In the genomic region with DNA sequence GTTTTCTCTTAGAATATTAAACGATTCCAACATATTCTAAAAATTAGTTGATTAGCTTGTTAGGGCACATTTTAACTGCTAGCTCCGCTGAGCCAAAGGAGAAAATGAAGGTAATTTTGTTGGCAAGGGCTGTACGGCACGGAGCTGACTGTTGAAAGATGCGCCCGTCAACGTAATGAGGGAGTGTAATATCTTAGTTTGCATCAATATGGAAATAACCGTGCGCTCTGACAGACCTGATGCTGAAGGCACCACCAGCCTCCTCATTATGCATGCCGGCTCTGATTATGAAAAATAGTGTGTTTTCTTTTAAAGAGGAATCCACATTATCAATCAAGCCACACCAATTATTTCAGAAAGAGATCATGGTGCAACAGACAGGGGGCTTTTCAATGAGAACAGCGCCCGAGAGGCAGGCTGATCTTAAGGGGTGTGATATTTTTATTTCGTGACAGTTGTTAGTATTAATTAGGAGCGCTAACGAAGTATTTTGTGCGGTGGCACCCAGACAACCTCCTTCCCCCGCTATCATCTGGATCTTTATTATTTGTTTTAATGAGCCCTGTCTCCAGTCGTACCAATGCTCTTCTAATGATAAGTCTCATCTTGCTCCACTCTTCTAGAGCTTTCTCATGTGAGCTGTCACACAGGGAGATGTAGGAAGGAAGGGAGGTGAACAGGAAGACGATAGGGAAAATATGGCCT, we compare ENCODE assay signal across 25 mouse cellular contexts.
DNase-seq lines count a peak whose midpoint lies in the region; ATAC-seq and TF ChIP-seq lines count a peak whose summit lies in the region.
"Had no signal": no experiment of that assay in that cellular context is flagged by ENCODE, and none has a peak within 500 bp of the region (broad histone marks: within the 10 kb centered on the region; RNA-seq: fewer than 3 reads in every experiment).

No protein-coding gene starts in this region.

- no peaks in the 10 kb centered on the region for H3K36me3 ChIP-seq in hindbrain, postnatal 0 days (ENCODE audit: insufficient read depth, low read length)
- no peaks in the 10 kb centered on the region for H3K36me3 ChIP-seq in hindbrain, embryonic 11.5 days (ENCODE audit: control insufficient read depth, insufficient read depth, low read length)
- H3K36me3 ChIP-seq in forebrain, embryonic 14.5 days (ENCODE audit: control insufficient read depth, insufficient read depth, low read length): no peaks in the 10 kb centered on the region
- no peaks in the 10 kb centered on the region for H3K36me3 ChIP-seq in midbrain, embryonic 16.5 days (ENCODE audit: control insufficient read depth, insufficient read depth, low read length)
- H3K36me3 ChIP-seq in intestine, postnatal 0 days (ENCODE audit: control insufficient read depth, insufficient read depth): no peaks in the 10 kb centered on the region
- H3K36me3 ChIP-seq: heart, embryonic 10.5 days; limb, embryonic 12.5 days; neural tube, embryonic 13.5 days had no signal

- H3K4me3 ChIP-seq in hindbrain, postnatal 0 days (ENCODE audit: low read length): no peak overlapping the region
- no peak overlapping the region for H3K4me3 ChIP-seq in hindbrain, embryonic 11.5 days (ENCODE audit: low read depth, low read length)
- H3K4me3 ChIP-seq in forebrain, embryonic 14.5 days (ENCODE audit: low read depth, low read length): no peak overlapping the region
- no peak overlapping the region for H3K4me3 ChIP-seq in midbrain, embryonic 16.5 days (ENCODE audit: low read depth, low read length)
- H3K4me3 ChIP-seq in intestine, postnatal 0 days (ENCODE audit: low read depth, low read length): no peak overlapping the region
- H3K4me3 ChIP-seq: erythroblast, embryonic 14.5 days; heart, embryonic 10.5 days; left cerebral cortex, adult 2 months; limb, embryonic 12.5 days; neural tube, embryonic 13.5 days had no signal

- H3K27ac ChIP-seq in hindbrain, postnatal 0 days: no peak overlapping the region
- H3K27ac ChIP-seq in hindbrain, embryonic 11.5 days (ENCODE audit: low read depth, low read length): no peak overlapping the region
- H3K27ac ChIP-seq in forebrain, embryonic 14.5 days (ENCODE audit: low read depth, low read length): peak overlapping the region; percentile 24; the same call in 1 of the 2 replicates
- no peak overlapping the region for H3K27ac ChIP-seq in midbrain, embryonic 16.5 days (ENCODE audit: low read length)
- H3K27ac ChIP-seq in intestine, postnatal 0 days (ENCODE audit: low read depth, low read length): no peak overlapping the region
- H3K27ac ChIP-seq: heart, embryonic 10.5 days; left cerebral cortex, adult 2 months; limb, embryonic 12.5 days; neural tube, embryonic 13.5 days had no signal

- peak; percentile 25 for DNase-seq in hindbrain, postnatal 0 days (ENCODE audit: low spot score)
- DNase-seq in hindbrain, embryonic 11.5 days (ENCODE audit: low spot score): no peak
- peak; percentile 87 for DNase-seq in brain, embryonic 14.5 days (ENCODE audit: low read depth)
- DNase-seq in forebrain, embryonic 14.5 days (ENCODE audit: low spot score): peak; percentile 79
- DNase-seq: adrenal gland, postnatal 25 days; B cell, adult 2 months; cerebellum, adult 18-20 months; cerebellum, postnatal 14 days; gastrocnemius, postnatal 14 days; heart, adult 11 months; heart, postnatal 36 days; kidney, adult 9 months; kidney, postnatal 14 days; lung, postnatal 36 days; right cerebral cortex, postnatal 14 days; thymus, postnatal 4 days had no signal

- ATAC-seq in hindbrain, postnatal 0 days: no peak
- ATAC-seq in hindbrain, embryonic 11.5 days (ENCODE audit: low FRiP score): no peak
- ATAC-seq in forebrain, embryonic 14.5 days: peak; percentile 88
- peak; percentile 83 for ATAC-seq in midbrain, embryonic 16.5 days
- no peak for ATAC-seq in intestine, postnatal 0 days
- ATAC-seq: intestine, embryonic 16.5 days had no signal

- no peak overlapping the region for H3K9ac ChIP-seq in hindbrain, postnatal 0 days (replicated peaks; ENCODE audit: low read length)
- no peak overlapping the region for H3K9ac ChIP-seq in hindbrain, embryonic 11.5 days (ENCODE audit: low read depth, low read length)
- no peak overlapping the region for H3K9ac ChIP-seq in forebrain, embryonic 14.5 days (ENCODE audit: low read length)
- no peak overlapping the region for H3K9ac ChIP-seq in midbrain, embryonic 16.5 days (ENCODE audit: low read depth, low read length)
- H3K9ac ChIP-seq in intestine, postnatal 0 days (ENCODE audit: low read depth, low read length): no peak overlapping the region
- H3K9ac ChIP-seq: limb, embryonic 12.5 days; neural tube, embryonic 13.5 days had no signal

- no peak for TF ChIP-seq POLR2A in brain, embryonic 14.5 days (IDR thresholded peaks at IDR 0.05; ENCODE audit: borderline replicate concordance, extremely low read depth, insufficient read depth, insufficient read length, poor library complexity, severe bottlenecking)

- TF ChIP-seq CTCF in hindbrain, postnatal 0 days (IDR thresholded peaks at IDR 0.05; ENCODE audit: low read depth): no peak
- no peak for TF ChIP-seq CTCF in brain, embryonic 14.5 days (IDR thresholded peaks at IDR 0.05; ENCODE audit: borderline replicate concordance, extremely low read depth, insufficient read depth, insufficient read length)
- TF ChIP-seq CTCF in intestine, postnatal 0 days (IDR thresholded peaks at IDR 0.05; ENCODE audit: low read depth): no peak

- no peaks in the 10 kb centered on the region for H3K27me3 ChIP-seq in hindbrain, postnatal 0 days (ENCODE audit: insufficient read depth, low read length)
- no peaks in the 10 kb centered on the region for H3K27me3 ChIP-seq in hindbrain, embryonic 11.5 days (ENCODE audit: control insufficient read depth, insufficient read depth, low read length)
- H3K27me3 ChIP-seq in forebrain, embryonic 14.5 days (replicated peaks; ENCODE audit: control insufficient read depth, insufficient read depth, low read length): no peaks in the 10 kb centered on the region
- H3K27me3 ChIP-seq in midbrain, embryonic 16.5 days (ENCODE audit: control insufficient read depth, insufficient read depth, low read depth, low read length): no peaks in the 10 kb centered on the region
- no peaks in the 10 kb centered on the region for H3K27me3 ChIP-seq in intestine, postnatal 0 days (replicated peaks; ENCODE audit: control insufficient read depth, insufficient read depth, low read length)
- H3K27me3 ChIP-seq: limb, embryonic 12.5 days; neural tube, embryonic 13.5 days had no signal

- H3K4me1 ChIP-seq in hindbrain, postnatal 0 days (ENCODE audit: insufficient read depth, low read length): no peaks in the 10 kb centered on the region
- H3K4me1 ChIP-seq in hindbrain, embryonic 11.5 days (replicated peaks; ENCODE audit: control insufficient read depth, insufficient read depth, low read length): no peaks in the 10 kb centered on the region
- H3K4me1 ChIP-seq in forebrain, embryonic 14.5 days (ENCODE audit: control insufficient read depth, insufficient read depth, low read length): peaks cover 18% of the 10 kb centered on the region
- H3K4me1 ChIP-seq in midbrain, embryonic 16.5 days (ENCODE audit: control insufficient read depth, insufficient read depth, low read length): peaks cover 5% of the 10 kb centered on the region; the same call in 1 of the 2 replicates
- no peaks in the 10 kb centered on the region for H3K4me1 ChIP-seq in intestine, postnatal 0 days (replicated peaks; ENCODE audit: control insufficient read depth, insufficient read depth, low read length)
- H3K4me1 ChIP-seq: heart, embryonic 10.5 days; limb, embryonic 12.5 days; neural tube, embryonic 13.5 days had no signal

- WGBS in hindbrain, postnatal 0 days: 63% methylated on average over 19 of the region's 19 CpGs
- WGBS in hindbrain, embryonic 11.5 days: 85% methylated on average over 19 of the region's 19 CpGs
- WGBS in forebrain, embryonic 14.5 days: 24% methylated on average over 19 of the region's 19 CpGs
- 57% methylated on average over 19 of the region's 19 CpGs for WGBS in midbrain, embryonic 16.5 days
- WGBS in intestine, postnatal 0 days: 87% methylated on average over 19 of the region's 19 CpGs

- H3K9me3 ChIP-seq in hindbrain, postnatal 0 days (ENCODE audit: low read length): no peaks in the 10 kb centered on the region
- H3K9me3 ChIP-seq in hindbrain, embryonic 11.5 days (ENCODE audit: control insufficient read depth, low read length): no peaks in the 10 kb centered on the region
- H3K9me3 ChIP-seq in forebrain, embryonic 14.5 days (replicated peaks; ENCODE audit: control insufficient read depth, low read length): no peaks in the 10 kb centered on the region
- H3K9me3 ChIP-seq in midbrain, embryonic 16.5 days (replicated peaks; ENCODE audit: control insufficient read depth, low read length, poor library complexity, severe bottlenecking): no peaks in the 10 kb centered on the region
- no peaks in the 10 kb centered on the region for H3K9me3 ChIP-seq in intestine, postnatal 0 days (ENCODE audit: control insufficient read depth)
- H3K9me3 ChIP-seq: heart, embryonic 10.5 days; limb, embryonic 12.5 days; neural tube, embryonic 13.5 days had no signal

- H3K4me2 ChIP-seq in hindbrain, postnatal 0 days (ENCODE audit: low read depth, low read length): no peak overlapping the region
- H3K4me2 ChIP-seq in hindbrain, embryonic 11.5 days (replicated peaks; ENCODE audit: low read depth, low read length): no peak overlapping the region
- peak overlapping the region; percentile 31 for H3K4me2 ChIP-seq in forebrain, embryonic 14.5 days (ENCODE audit: low read length)
- H3K4me2 ChIP-seq in midbrain, embryonic 16.5 days (ENCODE audit: low read length): no peak overlapping the region
- H3K4me2 ChIP-seq in intestine, postnatal 0 days (replicated peaks; ENCODE audit: low read depth): no peak overlapping the region
- H3K4me2 ChIP-seq: limb, embryonic 12.5 days; liver, embryonic 11.5 days; neural tube, embryonic 13.5 days had no signal

Comparison
In these comparisons a context has a peak if more than half of its experiments do, and no peak if none do; other contexts are left out.
1. ATAC-seq: peak in forebrain, embryonic 14.5 days (single experiment) and midbrain, embryonic 16.5 days (single experiment); none in hindbrain, postnatal 0 days (single experiment), hindbrain, embryonic 11.5 days (single experiment) and intestine, postnatal 0 days (single experiment).